Mouse (Mus musculus) bone marrow macrophage, adult 2 months (primary cell): ENCODE data around the gene Tmem41b.

Source experiments
- CTCF ChIP-seq: IDR thresholded peaks from 2 replicates; pipeline ENCODE4 v1.5.1; 2012; ENCODE audit warnings: low read depth, mild to moderate bottlenecking, low read length, moderate library complexity
- POLR2A ChIP-seq: IDR thresholded peaks from 2 replicates; pipeline ENCODE4 v1.6.1; 2012; ENCODE audit warnings: mild to moderate bottlenecking, low read depth, low read length, borderline replicate concordance

DNA sequence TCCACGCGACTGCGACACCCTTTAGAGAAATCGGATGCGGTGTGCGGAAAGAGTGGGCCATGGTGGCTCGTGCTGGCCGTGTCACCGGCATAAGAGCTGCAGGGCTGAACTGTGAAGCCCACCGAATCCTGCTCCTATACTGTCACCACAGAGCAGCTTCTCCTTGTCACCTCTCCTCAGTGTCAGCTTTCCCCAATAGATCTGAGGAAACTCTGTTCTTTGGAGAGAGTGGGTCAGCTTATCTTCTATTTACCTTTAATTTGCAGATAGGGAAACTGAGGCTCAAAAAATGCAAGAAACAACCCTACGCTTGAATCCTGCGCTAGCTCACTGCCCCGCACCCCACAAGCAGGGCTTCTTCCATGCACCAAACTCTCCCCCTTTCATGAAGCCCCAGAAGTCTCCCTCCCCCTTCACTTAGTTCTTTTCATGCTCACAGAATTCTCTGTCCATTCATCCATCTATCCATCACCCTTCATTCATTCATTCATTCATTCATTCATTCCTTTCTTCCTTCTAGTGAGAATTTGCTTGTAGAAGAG lies 26.0 kb downstream of the Tmem41b start:
- TF ChIP-seq CTCF: no peak
- TF ChIP-seq POLR2A: no peak
